Mouse (Mus musculus) brain, adult 2 months (tissue): Measurements from ENCODE around the gene Zfp948.
"Not testable (repeated sequence)": the region's sequence is repeated elsewhere in the genome, so short reads cannot be mapped to it uniquely, and the experiment has no call there.

Experiments
- DNase-seq: peaks from one replicate; pipeline ENCODE4 v3.0.0; 2011; ENCODE audit warnings: low read depth, low spot score

Gene Zfp948

GRCm38 (mm10) chr17:21635758-21636157 is 69.0 kb downstream of the Zfp948 start:
- not testable (repeated sequence) for DNase-seq
